Mouse (Mus musculus): ENCODE results near the gene Syt16. TPM values are rescaled to one million over a fixed set of nuclear protein-coding genes. Genes with fewer than 3 reads are reported as not detected.
A peak's percentile ranks its signal among the peaks of the same experiment; 100 is the strongest.

The Syt16 gene
- total and polyA plus RNA-seq, 3 experiments, result 0.05 TPM; not detected in 2

- TF ChIP-seq ZMIZ1 (IDR thresholded peaks at IDR 0.05; ENCODE audit: low read depth, low read length) (no peak), MAFK (IDR thresholded peaks at IDR 0.05; ENCODE audit: insufficient replicate concordance, low read length) (no peak), JUN (IDR thresholded peaks at IDR 0.05; ENCODE audit: insufficient read depth, low read depth, low read length) (no peak), MXI1 (IDR thresholded peaks at IDR 0.05; ENCODE audit: low read depth, low read length) (no peak)
- dilution Hi-C loops (cut with MboI; ENCODE audit: extremely low pct_ligation_motif_present, extremely low pct_unique_long_range_greater_than_20kb, low sequenced_read_pairs) (no loop called here), in situ Hi-C loops (cut with MboI; ENCODE audit: low pct_ligation_motif_present, low pct_unique_long_range_greater_than_20kb, low sequenced_read_pairs) (no loop called here)
- Histone ChIP-seq H3K9ac (ENCODE audit: insufficient read depth, low read depth) (no peak overlapping the region), H3K4me3 (replicated peaks in 1 of 3; ENCODE audit: low read depth in 2 of 3, low read length in 2 of 3, poor library complexity in 1 of 3) (no peak overlapping the region), H3K27me3 (replicated peaks) (no peaks in the 10 kb centered on the region), H3K4me2 (ENCODE audit: insufficient read depth, low read depth, poor library complexity, severe bottlenecking) (no peak overlapping the region), H3K4me1 (ENCODE audit: control insufficient read depth in 1 of 2, insufficient read depth in 2 of 2) (no peaks in the 10 kb centered on the region), H3K9me3 (replicated peaks; ENCODE audit: low read length) (no peaks in the 10 kb centered on the region), H3K27ac (ENCODE audit: insufficient read depth, low read depth) (no peak overlapping the region), H3K36me3 (replicated peaks in 1 of 2; ENCODE audit: control insufficient read depth in 1 of 2, insufficient read depth in 1 of 2, low read length in 1 of 2) (no peaks in the 10 kb centered on the region), H3K79me2 (replicated peaks; ENCODE audit: control insufficient read depth, extremely low read depth, insufficient read depth, poor library complexity, severe bottlenecking) (no peaks in the 10 kb centered on the region)
- no peak for DNase-seq (ENCODE audit: extremely low read depth)
Measured at GRCm38 (mm10) chr12:74081122-74081521, 83.7 kb downstream of the Syt16 start.

DNA sequence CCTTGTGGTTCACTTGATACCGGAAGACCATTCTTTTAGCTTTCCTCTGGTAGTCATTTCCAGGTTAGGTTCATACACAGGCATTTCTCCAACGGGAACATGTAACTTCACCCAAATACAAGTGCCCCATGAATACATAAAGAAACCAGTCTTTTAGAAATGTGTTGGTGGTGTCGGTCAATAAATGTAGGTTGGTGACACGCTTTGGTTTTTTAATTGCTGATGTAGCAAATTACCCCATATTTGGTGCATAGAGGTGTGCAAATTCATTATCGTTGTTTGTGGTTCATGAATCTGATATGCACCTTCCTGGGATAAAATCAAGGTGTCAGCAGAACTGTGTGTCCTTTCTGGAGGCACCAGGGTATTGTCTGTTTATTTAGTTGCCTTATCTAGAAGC is 86.9 kb downstream of the Syt16 start:
- Histone ChIP-seq H3K9ac (ENCODE audit: insufficient read depth, low read depth) (no peak overlapping the region), H3K36me3 (replicated peaks in 1 of 2; ENCODE audit: control insufficient read depth in 1 of 2, insufficient read depth in 1 of 2, low read length in 1 of 2) (no peaks in the 10 kb centered on the region), H3K4me2 (ENCODE audit: insufficient read depth, low read depth, poor library complexity, severe bottlenecking) (no peak overlapping the region), H3K27ac (ENCODE audit: insufficient read depth, low read depth) (no peak overlapping the region), H3K4me1 (ENCODE audit: control insufficient read depth in 1 of 2, insufficient read depth in 2 of 2) (peaks cover 0 to 5% of the 10 kb centered on the region in 2 experiments; a peak in 1 of 4 replicates), H3K4me3 (replicated peaks in 1 of 3; ENCODE audit: low read depth in 2 of 3, low read length in 2 of 3, poor library complexity in 1 of 3) (no peak overlapping the region), H3K9me3 (replicated peaks; ENCODE audit: low read length) (no peaks in the 10 kb centered on the region), H3K27me3 (replicated peaks) (no peaks in the 10 kb centered on the region), H3K79me2 (replicated peaks; ENCODE audit: control insufficient read depth, extremely low read depth, insufficient read depth, poor library complexity, severe bottlenecking) (no peaks in the 10 kb centered on the region)
- in situ Hi-C loops (cut with MboI; ENCODE audit: low pct_ligation_motif_present, low pct_unique_long_range_greater_than_20kb, low sequenced_read_pairs), result no loop called here
- TF ChIP-seq PAX5 (IDR thresholded peaks at IDR 0.05; ENCODE audit: low read length) (no peak), POLR2AphosphoS2 (IDR thresholded peaks at IDR 0.05; ENCODE audit: low read depth, low read length) (no peak), CHD1 (IDR thresholded peaks at IDR 0.05; ENCODE audit: low read depth, low read length) (no peak), HCFC1 (IDR thresholded peaks at IDR 0.05; ENCODE audit: low read depth, low read length) (no peak), MAFK (IDR thresholded peaks at IDR 0.05; ENCODE audit: insufficient replicate concordance, low read length) (peak; percentile 65), KAT2A (IDR thresholded peaks at IDR 0.05; ENCODE audit: insufficient replicate concordance, low read length) (no peak)
- no peak for DNase-seq (ENCODE audit: extremely low read depth)
- dilution Hi-C loops (cut with MboI; ENCODE audit: extremely low pct_ligation_motif_present, extremely low pct_unique_long_range_greater_than_20kb, low sequenced_read_pairs), result no loop called here

DNA sequence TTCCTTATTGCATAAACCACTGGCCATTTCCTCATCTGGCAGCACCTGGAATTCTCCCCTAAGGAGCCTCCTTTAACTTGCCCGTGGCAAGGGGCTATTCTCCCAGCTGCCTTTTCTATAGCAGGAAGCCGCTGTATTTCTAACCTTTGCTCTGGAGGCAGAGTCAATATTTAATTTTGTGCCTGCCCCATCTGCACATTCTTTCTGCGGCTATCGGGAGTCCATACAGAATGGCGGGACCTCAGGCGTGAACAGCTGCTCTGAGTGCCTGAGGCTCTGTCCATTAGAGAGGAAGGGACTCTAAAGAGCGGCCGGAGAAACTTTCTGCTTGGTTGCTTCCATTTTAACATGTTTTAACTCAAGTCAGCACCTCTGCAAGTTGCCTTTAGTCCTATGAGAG is 89.6 kb downstream of the Syt16 start:
- Histone ChIP-seq H3K9me3 (replicated peaks; ENCODE audit: low read length) (no peaks in the 10 kb centered on the region), H3K27ac (ENCODE audit: insufficient read depth, low read depth) (no peak overlapping the region), H3K9ac (ENCODE audit: insufficient read depth, low read depth) (no peak overlapping the region), H3K4me3 (replicated peaks in 1 of 3; ENCODE audit: low read depth in 2 of 3, low read length in 2 of 3, poor library complexity in 1 of 3) (no peak overlapping the region), H3K27me3 (replicated peaks) (no peaks in the 10 kb centered on the region), H3K79me2 (replicated peaks; ENCODE audit: control insufficient read depth, extremely low read depth, insufficient read depth, poor library complexity, severe bottlenecking) (no peaks in the 10 kb centered on the region), H3K36me3 (replicated peaks in 1 of 2; ENCODE audit: control insufficient read depth in 1 of 2, insufficient read depth in 1 of 2, low read length in 1 of 2) (no peaks in the 10 kb centered on the region), H3K4me1 (ENCODE audit: control insufficient read depth in 1 of 2, insufficient read depth in 2 of 2) (peaks cover 0 to 5% of the 10 kb centered on the region in 2 experiments; a peak in 1 of 4 replicates), H3K4me2 (ENCODE audit: insufficient read depth, low read depth, poor library complexity, severe bottlenecking) (no peak overlapping the region)
- no peak for DNase-seq (ENCODE audit: extremely low read depth)
- in situ Hi-C loops (cut with MboI; ENCODE audit: low pct_ligation_motif_present, low pct_unique_long_range_greater_than_20kb, low sequenced_read_pairs) (no loop called here), dilution Hi-C loops (cut with MboI; ENCODE audit: extremely low pct_ligation_motif_present, extremely low pct_unique_long_range_greater_than_20kb, low sequenced_read_pairs) (no loop called here)
- TF ChIP-seq CHD1 (IDR thresholded peaks at IDR 0.05; ENCODE audit: low read depth, low read length), result no peak
- TF ChIP-seq ZKSCAN1 (IDR thresholded peaks at IDR 0.05; ENCODE audit: borderline replicate concordance, low read depth, low read length), result no peak
- TF ChIP-seq USF2 (conservative IDR thresholded peaks at IDR 0.05; ENCODE audit: low read depth, low read length), result no peak
- TF ChIP-seq MEF2A (IDR thresholded peaks at IDR 0.05; ENCODE audit: borderline replicate concordance, low read depth, low read length), result no peak
- TF ChIP-seq EP300 (IDR thresholded peaks at IDR 0.05; ENCODE audit: low read length), result no peak
- TF ChIP-seq JUND (conservative IDR thresholded peaks at IDR 0.05; ENCODE audit: low read depth, low read length), result no peak
- TF ChIP-seq CHD2 (IDR thresholded peaks at IDR 0.05; ENCODE audit: low read length), result no peak
- TF ChIP-seq MAZ (IDR thresholded peaks at IDR 0.05; ENCODE audit: low read depth, low read length), result no peak
- TF ChIP-seq ZC3H11A (IDR thresholded peaks at IDR 0.05; ENCODE audit: low read depth, low read length), result no peak
- TF ChIP-seq RAD21 (IDR thresholded peaks at IDR 0.05; ENCODE audit: low read depth, low read length), result no peak
- TF ChIP-seq BHLHE40 (IDR thresholded peaks at IDR 0.05; ENCODE audit: low read depth, low read length), result no peak
- no peak for TF ChIP-seq NRF1 (IDR thresholded peaks at IDR 0.05; ENCODE audit: low read depth, low read length)
- no peak for TF ChIP-seq PAX5 (IDR thresholded peaks at IDR 0.05; ENCODE audit: low read length)
- TF ChIP-seq HCFC1 (IDR thresholded peaks at IDR 0.05; ENCODE audit: low read depth, low read length), result no peak
- no peak for TF ChIP-seq MYC (IDR thresholded peaks at IDR 0.05; ENCODE audit: low read depth, low read length)
- TF ChIP-seq SIN3A (IDR thresholded peaks at IDR 0.05; ENCODE audit: low read length), result no peak
